Mouse (Mus musculus): ENCODE measurements around the gene Ascc3.

Gene Ascc3

DNA sequence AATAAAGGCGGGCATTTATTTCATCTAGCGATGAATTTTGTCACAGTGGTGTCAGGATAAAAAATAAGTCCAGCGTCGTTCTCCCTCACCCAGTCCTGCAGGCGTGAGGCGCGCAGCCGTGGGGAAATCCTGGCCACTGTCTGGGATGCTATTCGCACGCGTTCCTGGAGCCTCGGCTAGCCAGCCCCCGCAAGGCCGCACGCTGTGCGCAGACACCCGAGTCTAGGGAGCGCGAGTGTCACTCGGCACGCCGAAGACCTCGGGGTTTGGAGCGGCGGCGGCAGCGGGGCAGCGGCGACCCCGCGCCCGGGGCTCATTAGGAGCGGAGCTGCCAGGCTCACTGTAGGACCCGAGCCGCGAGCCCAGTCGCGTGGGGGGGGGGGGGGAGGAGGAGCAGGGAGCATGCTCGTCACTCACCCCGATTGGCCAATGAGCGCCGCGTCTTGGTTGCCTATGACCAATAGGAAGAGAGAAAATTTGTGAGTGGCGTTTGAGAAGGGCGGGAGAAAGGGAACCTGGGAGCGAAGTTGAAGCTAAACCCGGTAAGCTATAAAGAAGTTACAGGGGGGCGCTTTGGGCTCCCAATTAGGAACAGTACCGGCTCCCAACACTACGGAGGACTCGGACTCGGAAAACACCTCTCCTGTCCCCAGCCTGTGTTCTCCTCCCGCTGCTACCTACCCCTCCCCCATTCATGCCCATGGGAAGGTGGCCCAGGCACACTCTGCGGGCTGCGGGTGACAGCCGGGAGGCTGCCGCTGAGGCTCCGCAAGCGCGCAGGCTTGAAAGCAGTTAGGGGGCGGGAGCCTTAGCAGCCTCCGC lies 301.9 kb downstream of the Ascc3 start, which contains the start of gene Sim1:
TSS of gene Sim1 (plus strand) at position 585 of the 822 bp plus-strand sequence.
- no peak for DNase-seq (ENCODE audit: extremely low spot score, low read depth, low spot score)

DNA sequence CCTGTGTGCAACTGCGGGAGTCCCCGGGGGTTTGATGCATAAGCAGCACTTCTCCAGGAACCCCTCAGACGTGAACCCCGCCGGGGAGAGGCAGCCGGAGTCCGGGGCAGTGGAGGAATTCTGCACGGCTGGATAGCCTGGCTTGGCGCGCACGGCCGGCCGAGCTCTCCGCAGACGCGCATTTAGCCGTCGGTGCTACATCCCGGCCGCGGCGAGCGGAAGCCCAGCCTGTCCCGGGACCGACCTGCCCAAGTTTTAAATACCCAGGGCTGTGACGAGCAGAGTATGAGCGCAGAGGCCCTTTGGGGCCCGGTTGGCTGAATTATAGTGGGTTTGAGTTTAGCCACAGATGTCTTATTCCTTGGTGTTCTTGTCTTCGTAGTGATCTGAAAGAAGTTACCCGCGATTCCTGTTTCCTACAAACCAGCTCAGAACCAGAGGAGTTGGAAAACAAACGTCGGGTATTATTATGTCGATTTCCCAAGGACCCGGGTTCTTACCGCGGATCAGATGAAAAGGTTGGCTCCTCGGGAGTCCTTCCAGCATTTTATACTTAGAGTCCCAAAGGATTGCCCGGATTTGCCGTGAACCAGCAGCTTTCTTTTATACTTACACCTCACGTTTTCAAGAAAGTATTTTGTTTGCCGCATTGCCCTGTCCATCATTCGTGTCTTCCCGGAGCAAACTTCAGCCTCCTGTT lies 302.8 kb downstream of the Ascc3 start:
- DNase-seq (ENCODE audit: extremely low spot score, low read depth, low spot score): no peak

GRCm38 (mm10) chr10:50895881-50896766 lies 303.7 kb downstream of the Ascc3 start:
- no peak for DNase-seq (ENCODE audit: extremely low spot score, low read depth, low spot score)

GRCm38 (mm10) chr10:50896767-50897390 lies 304.4 kb downstream of the Ascc3 start:
- no peak for DNase-seq (ENCODE audit: extremely low spot score, low read depth, low spot score)

DNA sequence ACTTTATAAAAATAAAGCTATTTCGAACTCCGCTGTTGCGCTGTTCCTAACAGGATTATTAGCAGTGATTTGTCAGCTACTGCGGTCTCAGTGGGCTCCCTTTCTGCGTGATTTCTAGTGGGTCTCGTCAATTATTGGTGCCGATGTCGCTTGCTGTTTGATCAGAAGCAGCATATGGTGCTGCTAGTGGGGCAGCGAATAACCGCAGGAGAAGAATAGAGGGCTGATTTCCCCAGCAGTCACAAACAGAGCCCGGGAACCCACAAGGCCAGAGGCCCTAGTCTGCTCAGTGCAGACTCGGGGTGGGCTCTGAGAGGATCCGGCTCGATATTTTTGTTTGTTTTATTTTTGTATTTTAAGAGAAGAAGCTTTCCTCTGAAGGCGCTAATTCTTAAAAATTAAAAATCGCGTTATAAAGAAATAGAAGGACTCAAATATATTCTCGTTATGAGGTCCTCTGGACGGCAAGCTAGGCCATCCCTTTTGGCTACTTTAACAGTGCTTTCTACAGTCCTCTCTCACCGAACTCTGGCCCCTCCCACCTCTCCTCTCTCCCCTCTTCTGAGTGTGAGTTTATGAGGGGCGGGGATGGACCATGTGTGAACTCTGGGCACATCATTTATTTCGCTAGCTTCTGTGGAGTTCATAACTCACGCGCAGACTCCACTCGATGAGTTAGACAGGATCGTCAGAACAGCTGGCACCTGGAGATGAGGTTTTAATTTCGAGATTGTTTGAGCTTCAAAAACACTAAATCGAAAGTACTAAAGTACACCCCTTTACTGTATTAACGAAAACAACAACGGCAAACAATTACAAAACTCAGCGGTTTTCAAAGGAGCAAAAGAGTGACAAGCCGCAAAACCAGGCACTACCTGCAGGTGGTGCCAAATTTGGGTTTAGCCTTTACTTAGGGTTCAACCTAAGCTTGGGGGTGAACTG lies 305.3 kb downstream of the Ascc3 start:
- no peak for DNase-seq (ENCODE audit: extremely low spot score, low read depth, low spot score)

DNA sequence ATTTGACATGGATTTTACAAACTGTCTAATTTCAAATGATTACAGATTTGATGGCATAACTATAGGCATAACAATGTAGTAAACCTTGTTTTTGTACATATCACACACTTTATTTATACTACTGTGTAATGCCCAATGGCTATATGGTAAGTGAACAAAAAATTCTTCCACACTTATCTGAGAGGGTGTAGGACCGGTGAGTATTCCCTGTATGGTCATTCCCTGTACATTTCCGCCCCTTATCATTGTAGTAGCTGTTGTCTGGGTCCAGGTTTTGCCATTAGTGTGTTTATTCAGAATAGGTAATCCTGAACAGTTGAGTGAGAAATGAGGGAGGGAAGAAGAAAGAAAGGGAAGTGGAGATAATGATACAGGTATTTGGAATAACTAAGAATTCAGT lies 306.2 kb downstream of the Ascc3 start:
- DNase-seq (ENCODE audit: extremely low spot score, low read depth, low spot score): no peak

DNA sequence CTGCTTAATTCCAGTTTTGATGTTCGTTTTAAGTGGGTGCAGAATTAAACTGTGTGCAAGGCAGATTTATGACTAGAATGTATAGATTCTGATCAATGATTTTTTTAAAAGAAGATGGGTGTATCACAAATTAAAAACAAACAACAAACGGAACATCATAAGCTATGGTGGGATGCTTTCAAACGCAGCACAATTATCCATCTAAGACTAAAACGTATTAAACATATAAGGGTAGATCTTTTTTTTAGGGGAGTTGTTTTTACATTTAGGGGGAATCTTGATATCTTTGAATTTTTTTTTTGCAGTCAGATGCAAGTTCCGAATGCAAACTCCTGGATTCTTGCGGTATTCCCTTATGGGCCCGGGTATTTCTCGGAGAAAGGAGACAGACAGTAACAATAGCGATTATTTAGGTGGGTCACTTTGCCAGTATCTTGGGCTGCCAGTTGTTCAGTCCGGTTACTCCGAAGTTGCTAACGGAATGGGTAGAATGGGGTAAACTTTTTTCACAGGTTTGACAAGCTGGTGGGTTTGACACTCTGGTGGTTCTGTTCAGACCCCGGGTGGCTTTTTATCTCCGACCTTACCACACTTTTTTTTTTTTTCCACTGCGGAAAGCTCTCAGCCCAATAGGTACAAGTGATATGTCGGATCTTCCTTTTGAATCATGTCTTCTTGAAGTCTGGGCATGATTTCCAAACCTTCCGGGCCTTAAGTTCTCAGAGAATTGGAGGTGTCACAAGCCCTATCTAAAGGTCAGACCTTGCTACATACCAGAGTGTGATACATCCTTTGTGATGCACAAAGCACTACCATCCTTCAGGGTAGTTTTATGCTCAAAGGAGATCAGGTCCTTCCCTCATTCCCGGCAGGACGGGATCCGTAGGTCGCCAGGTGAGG lies 307.6 kb downstream of the Ascc3 start:
- no peak for DNase-seq (ENCODE audit: extremely low spot score, low read depth, low spot score)

Data from hindlimb bud, embryonic 11.5 days (tissue).